Mouse (Mus musculus): ENCODE measurements around the gene Tmem265. TPM values are rescaled to one million over a fixed set of nuclear protein-coding genes. Genes with fewer than 3 reads are reported as not detected.

Tmem265 gene
- polyA plus RNA-seq, 1 experiment: not detected

DNA sequence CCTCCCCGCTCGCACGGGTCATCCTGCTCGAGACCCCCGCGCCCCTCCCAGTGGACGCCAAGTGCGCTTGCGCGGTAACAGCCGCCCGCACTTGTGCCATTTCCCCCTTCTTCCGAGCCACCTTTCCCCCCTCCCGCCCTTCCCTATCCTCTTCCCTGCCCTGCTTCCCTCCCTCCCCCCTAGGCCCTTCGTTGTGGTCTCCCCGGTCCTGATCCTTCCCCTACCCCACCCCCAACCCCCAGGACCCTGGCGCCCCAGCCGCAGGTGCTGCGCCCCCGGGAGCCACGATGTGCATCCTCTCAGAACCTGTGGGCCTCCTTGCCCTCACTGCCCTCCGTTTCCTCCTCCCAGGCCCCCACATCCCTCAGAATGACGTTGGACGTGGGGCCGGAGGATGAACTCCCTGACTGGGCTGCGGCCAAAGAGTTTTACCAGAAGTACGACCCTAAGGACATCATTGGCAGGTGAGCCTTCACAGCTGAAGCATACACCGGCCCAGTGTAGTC is 12.4 kb downstream of the Tmem265 start:
- Histone ChIP-seq H3K4me3 (ENCODE audit: insufficient read depth, low read depth, low read length) (peak overlapping the region; percentile 86), H3K27ac (ENCODE audit: insufficient read depth, low read depth, low read length) (no peak overlapping the region), H3K36me3 (ENCODE audit: control insufficient read depth, insufficient read depth, low read length) (0 out of 2 replicates have a peak, but pooled peaks cover 1% of the 10 kb centered on the region), H3K4me1 (ENCODE audit: control insufficient read depth, insufficient read depth, low read length) (peaks cover 5% of the 10 kb centered on the region; the same call in 1 of the 2 replicates), H3K27me3 (replicated peaks; ENCODE audit: control insufficient read depth, insufficient read depth, low read length) (no peaks in the 10 kb centered on the region)
- WGBS: under 1% methylated on average over 27 of the region's 28 CpGs
- no peak for TF ChIP-seq CTCF (conservative IDR thresholded peaks at IDR 0.05; ENCODE audit: insufficient read depth, insufficient read length, low read depth, low read length)
- TF ChIP-seq POLR2A (IDR thresholded peaks at IDR 0.05; ENCODE audit: low read depth, low read length): no peak
- no peak for DNase-seq

DNA sequence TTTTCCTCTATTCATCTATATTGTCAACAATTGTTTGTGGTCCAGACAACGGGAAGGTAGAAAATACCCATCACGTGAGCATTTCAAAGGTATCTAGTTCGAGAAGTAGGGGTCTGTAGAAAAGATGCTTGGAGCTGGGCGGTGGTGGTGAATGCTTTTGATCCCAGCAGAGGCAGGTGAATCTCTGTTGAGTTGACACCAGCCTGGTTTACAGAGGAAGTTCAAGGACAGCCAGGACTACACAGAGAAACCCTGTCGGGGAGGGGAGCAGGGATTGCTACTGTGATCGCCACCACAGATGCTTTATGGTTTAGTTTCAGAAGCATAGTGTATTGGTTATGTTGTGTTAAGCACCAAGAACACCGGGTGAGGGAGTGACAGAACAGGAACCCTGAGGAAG is 12.9 kb downstream of the Tmem265 start:
- no peak overlapping the region for H3K27ac ChIP-seq (ENCODE audit: insufficient read depth, low read depth, low read length)
- WGBS: 8% methylated on average over 7 of the region's 7 CpGs
- H3K27me3 ChIP-seq (replicated peaks; ENCODE audit: control insufficient read depth, insufficient read depth, low read length): no peaks in the 10 kb centered on the region

DNA sequence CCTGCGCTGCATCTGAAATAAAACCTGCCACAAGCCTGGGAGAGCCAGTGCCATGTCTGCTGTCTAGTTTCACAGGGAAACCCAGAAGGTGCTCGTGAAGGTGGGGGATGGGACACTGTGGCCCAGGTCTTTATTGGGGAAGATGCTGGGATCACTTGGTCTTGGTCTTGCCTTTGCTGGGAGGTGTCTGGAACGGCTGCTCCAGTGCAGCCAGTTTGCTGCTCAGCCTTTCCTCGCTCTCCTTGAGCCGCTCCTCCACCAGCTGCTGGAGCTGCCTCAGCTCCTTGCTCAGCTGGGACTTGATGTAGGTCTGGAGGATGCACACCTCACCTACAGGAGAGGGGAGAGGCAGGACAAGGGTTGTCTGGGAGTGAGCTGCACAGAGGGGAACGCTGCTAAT is 22.1 kb downstream of the Tmem265 start:
- Histone ChIP-seq H3K27me3 (replicated peaks; ENCODE audit: control insufficient read depth, insufficient read depth, low read length) (no peaks in the 10 kb centered on the region), H3K36me3 (ENCODE audit: control insufficient read depth, insufficient read depth, low read length) (peaks cover 4% of the 10 kb centered on the region; the same call in 1 of the 2 replicates), H3K27ac (ENCODE audit: insufficient read depth, low read depth, low read length) (no peak overlapping the region), H3K4me1 (ENCODE audit: control insufficient read depth, insufficient read depth, low read length) (no peaks in the 10 kb centered on the region), H3K4me3 (ENCODE audit: insufficient read depth, low read depth, low read length) (no peak overlapping the region)
- no peak for DNase-seq
- no peak for TF ChIP-seq CTCF (conservative IDR thresholded peaks at IDR 0.05; ENCODE audit: insufficient read depth, insufficient read length, low read depth, low read length)
- 89% methylated on average over 6 of the region's 6 CpGs for WGBS

More for the DNA sequence above, 12.9 kb downstream of the Tmem265 start:
- Histone ChIP-seq H3K4me3 (ENCODE audit: insufficient read depth, low read depth, low read length) (peak overlapping the region; percentile 86), H3K4me1 (ENCODE audit: control insufficient read depth, insufficient read depth, low read length) (peaks cover 5% of the 10 kb centered on the region; the same call in 1 of the 2 replicates), H3K36me3 (ENCODE audit: control insufficient read depth, insufficient read depth, low read length) (0 out of 2 replicates have a peak, but pooled peaks cover 1% of the 10 kb centered on the region)
- DNase-seq: no peak
- TF ChIP-seq CTCF (conservative IDR thresholded peaks at IDR 0.05; ENCODE audit: insufficient read depth, insufficient read length, low read depth, low read length) (no peak), POLR2A (IDR thresholded peaks at IDR 0.05; ENCODE audit: low read depth, low read length) (no peak)

DNA sequence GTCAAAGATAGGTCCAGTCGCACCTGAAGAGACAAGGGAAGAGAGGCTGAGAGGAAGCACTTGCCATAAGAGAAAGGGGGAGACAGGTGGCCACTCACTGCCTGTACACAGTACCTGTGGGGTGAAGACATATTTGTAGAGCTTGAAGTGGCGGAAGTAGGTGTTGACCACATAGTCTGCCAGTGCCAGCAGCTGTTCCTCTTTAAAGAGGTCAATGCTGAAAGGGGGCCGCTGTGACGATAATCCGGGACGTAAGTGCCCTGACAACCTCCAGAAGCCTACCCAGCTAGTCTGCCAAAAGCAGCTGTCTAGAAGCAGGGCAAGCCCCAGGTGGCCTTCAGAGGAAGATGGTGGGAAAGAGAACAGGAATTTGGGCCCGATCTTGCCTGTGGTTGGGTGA is 23.8 kb downstream of the Tmem265 start:
- Histone ChIP-seq H3K27ac (ENCODE audit: insufficient read depth, low read depth, low read length) (no peak overlapping the region), H3K4me3 (ENCODE audit: insufficient read depth, low read depth, low read length) (no peak overlapping the region), H3K4me1 (ENCODE audit: control insufficient read depth, insufficient read depth, low read length) (peaks cover 7% of the 10 kb centered on the region; the same call in 1 of the 2 replicates), H3K27me3 (replicated peaks; ENCODE audit: control insufficient read depth, insufficient read depth, low read length) (no peaks in the 10 kb centered on the region), H3K36me3 (ENCODE audit: control insufficient read depth, insufficient read depth, low read length) (peaks cover 4% of the 10 kb centered on the region; the same call in 1 of the 2 replicates)
- WGBS: 85% methylated on average over 7 of the region's 7 CpGs
- no peak for DNase-seq
- no peak for TF ChIP-seq POLR2A (IDR thresholded peaks at IDR 0.05; ENCODE audit: low read depth, low read length)
- no peak for TF ChIP-seq CTCF (conservative IDR thresholded peaks at IDR 0.05; ENCODE audit: insufficient read depth, insufficient read length, low read depth, low read length)

DNA sequence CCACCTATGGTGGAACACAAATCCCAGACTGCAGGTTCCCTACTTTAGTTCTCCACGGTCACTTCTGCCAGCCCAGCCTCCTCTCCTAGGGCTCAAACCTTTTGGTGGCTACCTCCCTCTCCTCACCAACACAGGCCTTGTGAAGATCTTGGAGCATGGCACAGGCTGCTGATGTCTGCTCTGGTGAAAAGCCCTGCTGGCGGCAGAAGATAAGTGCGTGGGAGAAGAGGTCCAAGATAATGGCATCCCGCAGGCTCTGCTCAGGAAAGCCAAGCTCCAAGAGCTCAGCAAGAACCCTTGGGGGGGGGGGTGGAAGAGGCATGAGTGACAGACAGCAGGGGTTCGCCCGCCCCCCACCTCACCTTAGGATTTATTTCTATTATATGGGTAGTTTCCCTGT is 25.0 kb downstream of the Tmem265 start:
- no peak for DNase-seq
- no peak overlapping the region for H3K4me3 ChIP-seq (ENCODE audit: insufficient read depth, low read depth, low read length)
- H3K36me3 ChIP-seq (ENCODE audit: control insufficient read depth, insufficient read depth, low read length): peaks cover 4% of the 10 kb centered on the region; the same call in 1 of the 2 replicates
- 93% methylated on average over 6 of the region's 6 CpGs for WGBS
- H3K4me1 ChIP-seq (ENCODE audit: control insufficient read depth, insufficient read depth, low read length): peaks cover 7% of the 10 kb centered on the region; the same call in 1 of the 2 replicates
- H3K27me3 ChIP-seq (replicated peaks; ENCODE audit: control insufficient read depth, insufficient read depth, low read length): no peaks in the 10 kb centered on the region
- no peak overlapping the region for H3K27ac ChIP-seq (ENCODE audit: insufficient read depth, low read depth, low read length)
- TF ChIP-seq POLR2A (IDR thresholded peaks at IDR 0.05; ENCODE audit: low read depth, low read length) (no peak), CTCF (conservative IDR thresholded peaks at IDR 0.05; ENCODE audit: insufficient read depth, insufficient read length, low read depth, low read length) (no peak)

DNA sequence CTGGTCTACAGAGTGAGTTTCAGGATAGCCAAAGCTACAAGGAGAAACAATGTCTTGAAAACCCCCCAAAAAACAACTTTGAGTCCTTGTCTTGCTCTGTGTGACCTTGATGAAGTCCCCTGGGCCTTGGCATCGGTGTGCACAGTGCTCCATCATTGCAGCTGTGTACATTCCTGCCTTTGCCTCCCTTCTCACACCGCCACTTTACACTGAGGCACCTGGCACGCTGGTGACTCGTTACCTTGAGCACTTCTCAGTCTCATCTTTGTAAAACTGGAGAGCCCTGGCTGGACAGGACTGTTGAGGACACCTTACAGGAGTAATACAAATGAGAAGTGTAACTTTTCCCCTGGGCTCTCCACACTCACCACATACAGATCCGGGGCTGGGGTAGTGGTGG is 26.0 kb downstream of the Tmem265 start:
- Histone ChIP-seq H3K4me1 (ENCODE audit: control insufficient read depth, insufficient read depth, low read length) (peaks cover 7% of the 10 kb centered on the region; the same call in 1 of the 2 replicates), H3K36me3 (ENCODE audit: control insufficient read depth, insufficient read depth, low read length) (peaks cover 4% of the 10 kb centered on the region; the same call in 1 of the 2 replicates), H3K4me3 (ENCODE audit: insufficient read depth, low read depth, low read length) (no peak overlapping the region), H3K27ac (ENCODE audit: insufficient read depth, low read depth, low read length) (no peak overlapping the region), H3K27me3 (replicated peaks; ENCODE audit: control insufficient read depth, insufficient read depth, low read length) (no peaks in the 10 kb centered on the region)
- TF ChIP-seq CTCF (conservative IDR thresholded peaks at IDR 0.05; ENCODE audit: insufficient read depth, insufficient read length, low read depth, low read length): no peak
- no peak for TF ChIP-seq POLR2A (IDR thresholded peaks at IDR 0.05; ENCODE audit: low read depth, low read length)
- WGBS: 39% methylated on average over 5 of the region's 5 CpGs
- DNase-seq: no peak

DNA sequence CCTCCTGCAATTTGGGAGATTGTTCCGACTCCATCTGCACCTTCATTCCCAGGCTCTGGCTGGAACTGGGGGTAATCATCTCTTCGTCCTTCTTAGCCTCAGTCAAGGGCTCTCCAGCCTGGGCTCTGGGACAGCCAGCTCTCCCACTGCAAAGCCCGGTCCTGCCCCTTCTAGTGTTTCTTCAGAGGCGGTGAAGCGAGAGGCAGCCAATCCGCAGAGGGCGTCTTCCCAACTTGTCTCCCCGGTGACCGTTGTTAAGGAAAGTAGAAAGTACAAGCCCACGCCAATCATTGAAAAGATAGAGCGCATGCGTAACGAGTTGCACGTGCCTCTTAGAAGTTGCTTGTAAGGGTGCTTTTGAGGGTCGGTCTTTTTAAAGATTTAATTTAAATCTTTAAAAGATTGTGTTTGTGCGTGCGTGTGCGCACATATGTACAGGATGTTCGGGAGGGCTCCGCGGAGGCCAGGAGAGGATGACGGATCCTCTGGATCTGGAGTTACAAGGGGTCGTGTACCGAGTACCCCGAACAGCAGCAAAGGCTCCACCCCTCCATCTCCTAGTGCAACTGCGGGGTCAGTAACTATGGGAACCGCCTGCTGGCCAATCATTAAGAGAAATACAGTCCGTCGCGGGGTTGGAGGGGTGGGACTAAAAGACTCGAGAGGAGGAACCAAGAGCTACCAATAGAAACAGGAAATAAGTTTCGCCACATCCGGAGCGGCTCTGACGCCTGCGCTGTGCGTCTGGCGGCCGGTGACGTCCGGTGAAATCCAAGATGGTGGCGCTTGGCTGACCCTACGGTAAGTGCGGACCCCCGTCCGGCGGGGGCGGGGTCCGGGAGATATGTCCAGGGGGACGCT is 27.1 kb downstream of the Tmem265 start, which contains the start of the genes Ccdc189 and Rnf40:
TSS of gene Ccdc189 (minus strand) at position 585 of the 861 bp plus-strand sequence.
TSS of gene Rnf40 (plus strand) at position 757 of the 861 bp plus-strand sequence.
- H3K36me3 ChIP-seq (ENCODE audit: control insufficient read depth, insufficient read depth, low read length): no peaks in the 10 kb centered on the region; the same call in none of the 2 replicates
- peak within 1 kb of the TSS; percentile 91 for H3K4me3 ChIP-seq (ENCODE audit: insufficient read depth, low read depth, low read length)
- TF ChIP-seq POLR2A (IDR thresholded peaks at IDR 0.05; ENCODE audit: low read depth, low read length) (peak; percentile 71), CTCF (conservative IDR thresholded peaks at IDR 0.05; ENCODE audit: insufficient read depth, insufficient read length, low read depth, low read length) (no peak)
- WGBS: under 1% methylated on average over 50 of the region's 50 CpGs
- peak; percentile 99 for DNase-seq
- peaks cover 7% of the 10 kb centered on the region; the same call in 1 of the 2 replicates for H3K4me1 ChIP-seq (ENCODE audit: control insufficient read depth, insufficient read depth, low read length)
- H3K27ac ChIP-seq (ENCODE audit: insufficient read depth, low read depth, low read length): peak within 1 kb of the TSS; percentile 73
- no peaks in the 10 kb centered on the region for H3K27me3 ChIP-seq (replicated peaks; ENCODE audit: control insufficient read depth, insufficient read depth, low read length)
